Mouse (Mus musculus) spleen, adult 2 months (tissue): Measurements from ENCODE around the gene Syt7.

Experiments
- CTCF ChIP-seq: fragments of 200-500 bp; IDR thresholded peaks from 2 replicates; pipeline ENCODE4 v1.5.1; 2011; ENCODE audit warnings: mild to moderate bottlenecking, inconsistent platforms; ENCODE audit not compliant: insufficient read depth, insufficient read length, insufficient replicate concordance; ENCODE audit errors: extremely low read depth
- POLR2A ChIP-seq: fragments of 200-500 bp; IDR thresholded peaks from 2 replicates; pipeline ENCODE4 v1.6.1; 2011; ENCODE audit warnings: low read depth, low read length, inconsistent platforms

DNA sequence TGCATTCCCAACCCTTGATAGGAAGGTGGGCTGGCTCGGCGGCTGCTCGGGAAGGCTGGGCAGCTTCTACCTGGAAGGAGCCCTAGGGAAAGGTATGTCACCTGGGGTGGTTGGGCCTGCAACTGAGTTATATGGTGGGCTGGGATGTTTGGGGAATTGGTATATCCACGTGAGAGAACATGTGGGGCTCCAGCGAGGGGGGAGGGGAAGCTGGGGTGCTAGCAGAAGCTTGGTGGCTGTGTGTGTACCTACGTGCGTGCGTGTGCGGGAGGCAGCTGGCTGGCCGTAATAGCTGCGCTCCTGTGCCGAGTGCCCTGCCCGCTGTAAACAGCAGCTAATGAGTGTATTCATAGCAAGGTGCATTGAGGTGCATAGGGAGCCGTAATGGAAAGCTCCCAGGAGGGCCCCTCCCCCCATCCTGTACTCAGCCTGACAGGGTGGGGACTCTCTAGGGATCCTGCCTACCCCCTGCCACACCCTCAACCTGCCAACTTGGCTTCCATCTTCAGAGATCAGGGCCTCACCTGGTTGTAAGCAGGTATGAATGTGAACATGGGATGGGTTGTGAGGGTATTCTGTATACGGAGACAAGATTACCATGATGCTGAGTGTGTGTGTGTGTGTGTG, 5.1 kb downstream of the Syt7 start:
- TF ChIP-seq CTCF (no peak), POLR2A (no peak)
